26 mouse cellular contexts compared by ENCODE assay signal in genomic region chr5:138260834-138261233, GRCm38 (mm10). TPM values are rescaled to one million over a fixed set of nuclear protein-coding genes. Genes with fewer than 3 reads are reported as not detected.
DNase-seq lines count a peak whose midpoint lies in the region; ATAC-seq lines count a peak whose summit lies in the region.
"Had no signal": no experiment of that assay in that cellular context is flagged by ENCODE, and none has a peak within 500 bp of the region (broad histone marks: within the 10 kb centered on the region; RNA-seq: fewer than 3 reads in every experiment).

No protein-coding gene starts in this region.

- H3K4me1 ChIP-seq in liver, embryonic 11.5 days (replicated peaks; ENCODE audit: control insufficient read depth, insufficient read depth, low read length), result peaks cover 60% of the 10 kb centered on the region
- H3K4me1 ChIP-seq in liver, embryonic 13.5 days (replicated peaks), result peaks cover 87% of the 10 kb centered on the region

- H3K9ac ChIP-seq in liver, embryonic 11.5 days (ENCODE audit: low read depth, low read length), result peak overlapping the region; percentile 64
- peak overlapping the region; percentile 94 for H3K9ac ChIP-seq in liver, embryonic 13.5 days

- peak; percentile 60 for ATAC-seq in liver, embryonic 11.5 days (replicated peaks; ENCODE audit: low FRiP score)
- ATAC-seq in liver, embryonic 13.5 days (ENCODE audit: low read depth), result peak; percentile 66
- ATAC-seq: hindbrain, embryonic 16.5 days had no signal

- no peaks in the 10 kb centered on the region for H3K27me3 ChIP-seq in liver, embryonic 11.5 days (replicated peaks; ENCODE audit: control insufficient read depth, insufficient read depth, low read length)
- no peaks in the 10 kb centered on the region for H3K27me3 ChIP-seq in liver, embryonic 13.5 days
- H3K27me3 ChIP-seq: embryonic facial prominence, embryonic 13.5 days had no signal

- H3K36me3 ChIP-seq in liver, embryonic 11.5 days (ENCODE audit: control insufficient read depth, insufficient read depth, low read length), result peaks cover 21% of the 10 kb centered on the region
- H3K36me3 ChIP-seq in liver, embryonic 13.5 days, result peaks cover 46% of the 10 kb centered on the region

- H3K27ac ChIP-seq in liver, embryonic 11.5 days (ENCODE audit: low read depth, low read length), result peak overlapping the region; percentile 90
- H3K27ac ChIP-seq in liver, embryonic 13.5 days, result peak overlapping the region; percentile 88
- H3K27ac ChIP-seq: embryonic facial prominence, embryonic 13.5 days; midbrain, embryonic 10.5 days had no signal

- 49% methylated on average over 11 of the region's 11 CpGs for WGBS in liver, embryonic 11.5 days
- WGBS in liver, embryonic 13.5 days (ENCODE audit: insufficient replicate concordance), result 23% methylated on average over 11 of the region's 11 CpGs

- peak overlapping the region; percentile 97 for H3K4me3 ChIP-seq in liver, embryonic 11.5 days (ENCODE audit: low read depth, low read length)
- H3K4me3 ChIP-seq in liver, embryonic 13.5 days (replicated peaks), result peak overlapping the region; percentile 90
- H3K4me3 ChIP-seq: embryonic facial prominence, embryonic 13.5 days; midbrain, embryonic 10.5 days had no signal

- no peaks in the 10 kb centered on the region for H3K9me3 ChIP-seq in liver, embryonic 11.5 days (ENCODE audit: control insufficient read depth, low read length)
- H3K9me3 ChIP-seq in liver, embryonic 13.5 days (replicated peaks), result no peaks in the 10 kb centered on the region
- H3K9me3 ChIP-seq: embryonic facial prominence, embryonic 13.5 days; midbrain, embryonic 10.5 days had no signal

- DNase-seq in heart, adult 11 months, result peak; percentile 74
- DNase-seq in heart, postnatal 10 days, result no peak
- no peak for DNase-seq in liver, embryonic 11.5 days (ENCODE audit: low spot score)
- no peak for DNase-seq in liver
- DNase-seq in liver, embryonic 13.5 days, result no peak
- DNase-seq in naive thymus-derived CD4-positive, alpha-beta T cell, adult 2 months (ENCODE audit: low read depth), result peak; percentile 7
- no peak for DNase-seq in kidney, adult 11 months
- no peak for DNase-seq in c-Kit-positive CD71-positive TER-119-positive erythroid progenitor cells, embryonic 14.5 days (ENCODE audit: low spot score)
- DNase-seq: adrenal gland, adult 2 months; B cell, adult 2 months; cerebellum, adult 11 months; cerebellum, postnatal 14 days; kidney, adult 2 months; kidney, postnatal 25 days; left cerebral cortex, postnatal 4 days; right cerebral cortex, postnatal 25 days; thymus, adult 2 months had no signal

- intact Hi-C loops in heart, postnatal 10 days (cut with DNase I), result loop anchor here (5.0 kb wide), 1 partner anchor 181 kb away; the partner anchor contains the start of gene Zfp157

- H3K4me2 ChIP-seq in liver, embryonic 11.5 days, result peak overlapping the region; percentile 94
- peak overlapping the region; percentile 97 for H3K4me2 ChIP-seq in liver, embryonic 13.5 days
- H3K4me2 ChIP-seq: embryonic facial prominence, embryonic 13.5 days had no signal

RNA-seq across cellular contexts. Expression of gene BC037034, which starts 3.0 kb away (rescaled TPM):
- 1 to 10 TPM; 5.4 to 6.5 TPM for total RNA-seq in heart, postnatal 10 days (2021)
- 6.8 and 7.2 TPM in 2 replicates for polyA plus RNA-seq in liver, embryonic 11.5 days (2014; fragmentation: Nextera tagmentation; extraction: Ambion mirVana)
- polyA plus RNA-seq in liver, embryonic 13.5 days (2015; fragmentation: Nextera tagmentation; extraction: Ambion mirVana), result 2.8 and 3.6 TPM in 2 replicates

RNA-seq across cellular contexts. Expression of gene Lamtor4, which starts 5.6 kb away (rescaled TPM):
- 10 to 100 TPM; 75.6 to 77.5 TPM for total RNA-seq in heart, postnatal 10 days (2021)
- polyA plus RNA-seq in liver, embryonic 11.5 days (2014; fragmentation: Nextera tagmentation; extraction: Ambion mirVana), result 40.3 and 49.2 TPM in 2 replicates
- 32.0 and 33.7 TPM in 2 replicates for polyA plus RNA-seq in liver, embryonic 13.5 days (2015; fragmentation: Nextera tagmentation; extraction: Ambion mirVana)

RNA-seq across cellular contexts. Expression of gene Gal3st4, which starts 11.8 kb away (rescaled TPM):
- total RNA-seq in heart, postnatal 10 days (2021), result under 1 TPM; 0.36 to 0.47 TPM
- polyA plus RNA-seq in liver, embryonic 11.5 days (2014; fragmentation: Nextera tagmentation; extraction: Ambion mirVana), result 0.60 and 0.96 TPM in 2 replicates
- polyA plus RNA-seq in liver, embryonic 13.5 days (2015; fragmentation: Nextera tagmentation; extraction: Ambion mirVana), result 0.14 and 0.23 TPM in 2 replicates
- total RNA-seq: granulocyte monocyte progenitor cell, adult 5-6 weeks; liver, adult 2 months had no signal
- polyA plus RNA-seq: liver, adult 2 months had no signal

RNA-seq across cellular contexts. Expression of gene Gm43720, which starts 18.9 kb away (rescaled TPM):
- not detected for total RNA-seq in heart, postnatal 10 days (2021)
- polyA plus RNA-seq in liver, embryonic 11.5 days (2014; fragmentation: Nextera tagmentation; extraction: Ambion mirVana), result 0.05 and 0.12 TPM in 2 replicates
- not detected in 2 replicates for polyA plus RNA-seq in liver, embryonic 13.5 days (2015; fragmentation: Nextera tagmentation; extraction: Ambion mirVana)
- total RNA-seq: adrenal gland, adult 2 months; gastrocnemius, adult 8-10 months; heart, postnatal 25 days; left cerebral cortex, adult 18-20 months; liver, adult 2 months had no signal
- polyA plus RNA-seq: adrenal gland, adult 2 months; kidney, adult 2 months; liver, adult 2 months; midbrain, postnatal 0 days had no signal

RNA-seq across cellular contexts. Expression of gene Gpc2, which starts 19.0 kb away (rescaled TPM):
- 1 to 10 TPM in 1 of 2 experiments, under 1 TPM in 1; 0.86 to 1.1 TPM for total RNA-seq in heart, postnatal 10 days (2021)
- 1.9 and 2.7 TPM in 2 replicates for polyA plus RNA-seq in liver, embryonic 11.5 days (2014; fragmentation: Nextera tagmentation; extraction: Ambion mirVana)
- 0.92 and 1.3 TPM in 2 replicates for polyA plus RNA-seq in liver, embryonic 13.5 days (2015; fragmentation: Nextera tagmentation; extraction: Ambion mirVana)

Comparison
In these comparisons a context has a peak if more than half of its experiments do, and no peak if none do; other contexts are left out.
1. DNase-seq: peak in heart, adult 11 months (single experiment) and naive thymus-derived CD4-positive, alpha-beta T cell, adult 2 months (single experiment); none in heart, postnatal 10 days (0 of 2), liver, embryonic 11.5 days (single experiment), liver (single experiment), liver, embryonic 13.5 days (single experiment), kidney, adult 11 months (single experiment) and c-Kit-positive CD71-positive TER-119-positive erythroid progenitor cells, embryonic 14.5 days (single experiment).